Mouse (Mus musculus) frontal cortex, postnatal 36 days (tissue): Measurements from ENCODE around the gene Otud3.
"Not testable (repeated sequence)": the region's sequence is repeated elsewhere in the genome, so short reads cannot be mapped to it uniquely, and the experiment has no call there.

Experiments used
- DNase-seq, 2 experiments: peaks; one replicate each; pipeline ENCODE4 v3.0.0; 2022; ENCODE audit warnings: low spot score in 2 of 2

Otud3 gene

DNA sequence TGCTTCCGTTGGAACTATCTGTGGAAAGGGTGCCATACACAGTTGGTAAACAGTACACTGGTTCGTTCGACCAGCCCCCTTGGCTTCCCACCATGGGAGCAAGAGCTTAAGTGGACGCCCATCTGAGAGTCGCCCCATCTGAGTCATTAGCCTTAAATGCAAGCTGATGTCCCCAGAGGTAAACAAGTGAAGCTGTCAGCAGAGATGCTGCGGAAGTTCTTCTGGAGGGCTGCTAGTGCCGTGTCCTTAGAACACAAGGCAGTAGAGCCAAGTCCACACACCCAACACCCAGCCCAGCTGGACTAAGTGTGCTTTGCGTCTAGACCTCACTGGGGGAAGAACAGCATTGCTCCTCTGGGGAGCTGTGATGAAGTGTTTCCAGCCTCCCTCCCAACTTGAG, 24.1 kb downstream of the Otud3 start:
- DNase-seq, result no peak

DNA sequence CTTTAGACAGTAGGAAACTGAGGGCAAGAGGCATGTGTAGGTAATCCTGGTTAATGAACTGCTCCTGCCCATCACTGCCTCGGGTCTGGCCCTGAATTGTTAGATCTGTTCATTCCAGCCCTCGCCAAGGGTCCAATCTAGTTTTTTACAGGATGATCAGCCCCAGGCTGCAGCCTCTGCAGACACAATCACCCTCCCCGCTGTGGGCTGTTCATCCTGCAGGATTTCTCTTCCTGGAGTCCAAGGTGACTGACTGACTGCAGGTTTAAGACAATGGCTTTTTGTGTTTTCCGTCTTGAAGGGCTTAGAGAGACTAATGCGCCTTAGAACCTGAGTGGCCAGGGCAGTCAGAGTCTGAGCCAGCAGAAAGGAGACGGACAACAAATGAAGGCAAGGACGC, 24.6 kb downstream of the Otud3 start:
- no peak for DNase-seq

DNA sequence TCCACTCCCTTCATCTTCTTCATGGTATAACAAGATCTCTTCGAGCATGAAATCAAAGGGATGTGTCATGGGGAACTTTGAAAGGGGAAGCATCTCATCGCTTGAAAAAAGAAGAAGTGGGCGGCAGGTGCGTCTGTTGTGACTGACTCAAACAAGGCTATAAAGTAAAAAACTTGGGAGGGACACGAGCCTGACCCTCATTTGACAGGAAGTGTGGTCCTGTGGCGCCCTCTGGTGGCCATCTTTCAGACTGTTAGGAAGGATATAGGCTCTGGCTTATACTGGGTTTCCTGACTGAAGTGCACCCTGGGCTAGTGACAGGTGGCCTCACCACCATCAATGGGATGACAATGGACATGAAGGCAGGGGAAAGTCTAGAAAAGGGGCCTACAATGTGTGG, 29.5 kb downstream of the Otud3 start:
- DNase-seq, result peak; percentile 85 to 92

DNA sequence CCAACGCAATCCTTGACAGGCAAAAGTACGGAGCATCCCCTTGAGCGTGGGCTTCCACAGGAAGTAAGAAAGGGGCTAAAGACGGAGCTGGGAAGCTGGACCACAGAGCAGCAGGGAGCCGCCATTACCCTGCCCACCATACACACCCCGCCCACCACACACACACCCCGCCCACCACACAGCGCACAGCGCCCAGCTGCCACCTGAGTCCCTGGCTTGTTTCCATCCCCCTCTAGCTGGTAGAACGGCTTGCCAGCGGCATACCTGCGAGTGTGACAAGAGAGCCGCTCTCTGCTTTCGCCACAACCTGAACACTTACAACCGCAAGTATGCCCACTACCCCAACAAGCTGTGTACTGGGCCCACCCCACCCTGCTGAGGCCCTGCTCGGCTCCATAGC, 31.6 kb downstream of the Otud3 start:
- DNase-seq, result no peak

DNA sequence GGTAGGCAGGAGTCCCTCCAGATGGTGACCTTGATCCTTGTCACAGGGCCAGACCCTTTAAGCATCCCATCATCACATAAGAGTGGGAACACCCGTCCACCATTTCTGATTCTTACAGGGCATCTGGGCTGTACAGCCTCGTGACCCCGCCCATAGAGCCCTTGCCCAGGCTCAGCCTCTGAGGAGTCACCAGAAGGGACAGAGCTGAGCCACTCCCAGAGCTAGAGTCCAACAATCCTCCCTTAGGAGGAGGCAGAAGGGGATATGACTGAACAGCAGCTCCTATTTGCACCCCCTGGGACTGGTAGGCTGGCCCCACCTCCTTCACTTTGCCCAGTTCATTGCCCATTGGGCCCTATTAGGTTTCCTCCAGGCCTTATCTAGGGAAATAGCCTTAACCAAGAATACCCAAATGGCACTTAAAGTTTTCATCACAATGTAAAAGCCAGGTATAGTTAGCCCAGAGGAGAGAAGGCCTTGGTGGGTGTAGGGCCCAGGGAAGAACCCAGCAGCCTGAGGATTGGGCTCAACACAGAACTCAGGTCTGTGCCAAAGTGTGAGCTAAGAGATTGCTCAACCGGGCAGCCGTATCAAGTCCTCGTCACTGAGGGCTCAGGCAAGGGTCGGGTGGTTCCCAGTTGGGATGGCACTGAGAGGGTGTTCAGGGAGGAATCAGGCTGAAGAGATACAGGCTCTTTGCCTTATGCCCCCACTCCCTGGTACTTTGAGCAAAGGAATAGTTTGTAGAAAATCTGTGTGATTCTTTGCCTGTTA, 32.7 kb downstream of the Otud3 start:
- DNase-seq, result no peak

DNA sequence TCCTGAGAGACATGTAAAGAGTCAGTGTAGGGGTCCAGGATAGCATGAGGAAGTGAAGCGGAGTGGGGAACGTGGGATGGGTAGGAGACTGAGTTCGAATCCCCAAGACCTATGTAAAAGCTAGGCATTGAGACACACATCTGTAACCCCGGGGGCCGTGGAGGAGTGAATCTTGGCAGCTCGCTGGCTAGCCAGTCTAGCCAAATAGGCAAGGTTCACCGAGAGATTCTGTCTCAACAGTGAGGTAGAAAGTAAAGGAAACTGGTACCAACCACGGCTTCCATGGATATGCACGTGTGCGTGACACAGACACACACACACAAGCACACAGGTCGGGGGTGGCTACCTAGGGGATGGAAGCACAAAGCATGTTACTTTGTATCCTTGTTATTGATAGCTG, 33.9 kb downstream of the Otud3 start:
- no peak for DNase-seq

DNA sequence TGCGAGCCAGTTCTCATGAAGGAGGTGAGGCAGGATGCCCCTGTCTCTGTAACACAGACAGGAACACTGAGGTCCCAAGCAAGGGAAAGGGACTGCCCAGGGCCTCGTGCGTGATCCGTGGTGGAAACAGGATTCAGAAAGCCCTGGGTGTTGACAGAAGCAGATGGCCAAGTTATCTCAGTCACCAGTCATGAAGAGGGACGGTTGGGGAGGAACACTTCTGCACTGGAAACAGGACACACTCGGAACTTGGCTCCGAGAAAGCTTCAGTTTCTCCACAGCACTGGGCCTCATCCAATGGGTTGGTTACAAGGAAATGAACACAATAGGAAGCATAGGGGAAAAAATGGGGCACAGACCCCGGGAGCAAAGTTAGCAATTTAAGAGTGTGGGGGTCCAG, 35.0 kb downstream of the Otud3 start:
- no peak for DNase-seq

DNA sequence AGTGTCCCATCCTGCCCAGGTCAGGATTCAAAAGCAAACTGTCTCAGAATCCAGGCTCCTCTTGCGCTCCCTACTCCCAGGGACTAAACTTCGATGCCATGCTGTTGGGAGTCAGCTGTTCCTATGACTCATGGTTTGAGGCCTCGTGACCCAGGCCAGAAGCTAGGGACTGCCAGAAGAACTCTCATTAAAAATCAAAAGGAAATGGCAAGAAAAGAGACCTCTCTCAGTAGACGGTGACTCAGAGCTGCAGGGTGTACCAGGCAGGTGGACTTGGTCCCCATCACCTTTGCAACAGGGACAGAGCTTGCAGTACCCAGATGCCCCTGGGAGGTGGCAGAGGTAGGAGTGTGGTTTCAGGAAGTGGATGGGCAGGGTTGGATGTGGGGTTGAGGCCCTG, 36.0 kb downstream of the Otud3 start, which contains the start of gene Pla2g2e:
TSS of gene Pla2g2e (plus strand) at position 212 of the 400 bp plus-strand sequence.
- no peak for DNase-seq

DNA sequence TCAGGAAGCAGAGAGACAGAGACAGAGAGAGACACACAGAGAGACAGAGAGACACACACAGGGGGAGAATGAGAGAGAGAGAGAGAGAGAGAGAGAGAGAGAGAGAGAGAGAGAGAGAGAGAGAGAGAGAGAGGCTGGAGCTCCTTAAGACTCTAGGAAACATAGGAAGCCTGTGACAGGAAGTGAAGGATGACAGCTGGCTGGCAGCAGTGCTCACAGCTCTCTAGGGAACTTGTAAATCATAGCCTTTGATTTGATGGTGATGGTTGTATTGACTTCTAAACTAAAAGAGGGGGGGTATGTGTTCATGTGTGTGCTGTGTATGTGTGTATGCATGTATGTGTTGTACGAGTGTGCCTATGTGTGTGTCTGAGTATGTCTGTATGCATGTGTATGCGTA, 37.8 kb downstream of the Otud3 start:
- no peak for DNase-seq

DNA sequence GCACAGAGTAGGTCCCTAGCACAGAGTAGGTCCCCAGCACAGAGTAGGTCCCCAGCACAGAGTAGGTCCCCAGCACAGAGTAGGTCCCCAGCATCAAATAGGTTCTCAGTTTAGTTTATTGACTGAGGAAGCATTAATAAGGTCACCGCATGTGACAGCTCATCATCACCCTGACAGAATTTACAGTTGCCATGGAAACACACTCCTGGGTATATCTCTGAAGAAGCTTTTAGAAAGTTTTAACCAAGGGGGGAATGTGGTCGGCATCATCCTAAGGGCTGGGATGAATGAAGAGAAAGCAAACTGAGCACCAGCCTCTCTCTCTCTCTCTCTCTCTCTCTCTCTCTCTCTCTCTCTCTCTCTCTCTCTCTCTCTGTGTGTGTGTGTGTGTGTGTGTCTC, 38.5 kb downstream of the Otud3 start:
- not testable (repeated sequence) for DNase-seq

DNA sequence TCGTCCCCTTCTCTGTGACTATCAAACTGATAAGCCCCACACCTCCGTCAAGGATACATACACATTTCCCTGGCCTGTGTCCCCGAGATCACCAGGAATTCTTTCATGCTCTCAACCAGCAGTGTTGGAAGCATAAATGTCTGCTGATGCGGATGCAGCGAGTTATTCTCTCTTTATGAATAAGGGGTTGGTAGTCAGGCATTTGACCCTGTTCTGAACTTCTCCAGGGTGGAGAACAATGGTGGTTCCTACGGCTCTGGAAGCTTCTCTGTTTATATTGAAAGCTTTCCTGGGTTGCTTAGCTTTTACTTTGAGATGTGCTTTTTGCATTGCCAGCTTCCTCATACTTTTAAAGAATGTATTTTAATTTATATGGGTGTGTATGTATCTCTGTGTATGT, 39.9 kb downstream of the Otud3 start, which contains the start of gene Gm13030:
TSS of gene Gm13030 (minus strand) at position 101 of the 400 bp plus-strand sequence.
- DNase-seq, result no peak

DNA sequence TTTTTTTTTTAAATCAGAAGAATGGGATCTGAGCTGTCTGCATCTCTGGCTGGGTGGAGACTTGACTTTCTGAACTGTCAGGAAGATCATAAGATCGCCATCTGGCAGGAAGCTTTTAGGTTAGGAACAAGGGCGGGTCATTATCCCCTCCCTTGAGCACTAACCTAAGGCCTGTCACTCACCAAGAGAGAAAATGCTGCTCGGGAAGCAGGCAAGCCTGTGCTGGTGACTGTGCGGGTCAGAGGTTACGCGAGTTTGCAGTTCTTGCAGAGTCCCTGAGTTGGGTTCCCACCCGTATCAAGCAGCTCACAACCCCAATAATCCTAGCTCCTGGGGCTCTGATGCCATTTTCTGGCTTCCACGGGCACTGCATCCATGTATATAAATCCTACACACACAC, 45.1 kb downstream of the Otud3 start:
- DNase-seq, result no peak

DNA sequence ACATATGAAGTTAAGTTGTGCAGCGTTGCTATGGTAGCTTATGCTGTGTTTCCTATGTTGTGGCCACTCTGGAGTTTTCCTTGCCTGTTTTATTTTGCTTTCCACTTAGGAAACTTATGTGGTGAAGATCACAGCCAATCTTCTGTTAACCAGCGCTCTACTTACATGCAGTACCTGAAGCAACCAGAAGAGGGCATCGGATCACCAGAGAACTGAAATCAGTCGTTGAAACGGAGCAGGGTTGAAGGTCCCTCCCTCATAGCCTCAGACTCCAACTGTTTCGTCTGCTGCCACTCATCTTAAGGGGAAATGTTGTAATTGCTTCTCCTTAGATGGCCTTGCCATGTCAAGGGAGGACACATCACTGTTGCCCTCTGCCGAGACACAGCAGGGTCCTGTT, 47.3 kb downstream of the Otud3 start:
- peak; percentile 73 to 86 for DNase-seq

DNA sequence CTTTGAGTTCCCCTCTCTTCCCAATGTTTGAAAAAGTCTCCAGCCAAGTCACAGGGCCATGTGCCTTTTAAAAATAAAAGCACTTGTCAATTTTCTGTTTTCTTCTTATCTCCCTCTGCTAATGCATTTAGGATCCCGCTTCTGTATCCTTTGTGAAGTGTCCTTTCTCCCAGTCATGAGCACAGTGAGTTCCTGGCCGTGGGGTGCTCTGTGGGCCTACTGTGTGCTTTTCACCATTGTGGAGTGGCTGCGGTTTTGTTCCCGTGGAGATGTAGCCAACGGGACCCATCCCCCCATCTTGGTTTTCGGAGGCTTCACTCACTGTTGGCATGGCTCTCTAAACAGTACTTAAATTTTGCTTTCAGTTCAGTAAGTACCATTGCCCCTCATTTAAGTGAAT, 47.8 kb downstream of the Otud3 start:
- DNase-seq, result no peak

DNA sequence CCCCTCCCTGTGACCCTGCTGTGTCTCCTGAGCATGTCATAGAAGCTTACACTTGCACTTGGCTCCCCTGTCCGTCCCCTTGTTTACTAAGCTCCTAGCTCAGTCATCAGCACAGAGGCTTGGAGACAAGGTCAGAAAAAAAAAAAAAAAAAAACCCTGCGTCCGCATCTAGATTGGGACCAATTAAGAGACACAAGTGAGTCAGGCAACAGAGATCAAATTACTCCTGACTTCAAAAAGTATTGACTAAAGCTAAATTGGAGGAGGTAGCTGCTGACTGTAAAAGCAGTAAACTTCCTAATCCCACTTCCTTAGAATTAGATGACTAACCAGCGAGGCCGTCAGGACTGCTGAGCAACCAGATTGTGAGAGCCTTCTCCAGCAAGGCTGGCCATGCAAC, 48.7 kb downstream of the Otud3 start:
- no peak for DNase-seq

DNA sequence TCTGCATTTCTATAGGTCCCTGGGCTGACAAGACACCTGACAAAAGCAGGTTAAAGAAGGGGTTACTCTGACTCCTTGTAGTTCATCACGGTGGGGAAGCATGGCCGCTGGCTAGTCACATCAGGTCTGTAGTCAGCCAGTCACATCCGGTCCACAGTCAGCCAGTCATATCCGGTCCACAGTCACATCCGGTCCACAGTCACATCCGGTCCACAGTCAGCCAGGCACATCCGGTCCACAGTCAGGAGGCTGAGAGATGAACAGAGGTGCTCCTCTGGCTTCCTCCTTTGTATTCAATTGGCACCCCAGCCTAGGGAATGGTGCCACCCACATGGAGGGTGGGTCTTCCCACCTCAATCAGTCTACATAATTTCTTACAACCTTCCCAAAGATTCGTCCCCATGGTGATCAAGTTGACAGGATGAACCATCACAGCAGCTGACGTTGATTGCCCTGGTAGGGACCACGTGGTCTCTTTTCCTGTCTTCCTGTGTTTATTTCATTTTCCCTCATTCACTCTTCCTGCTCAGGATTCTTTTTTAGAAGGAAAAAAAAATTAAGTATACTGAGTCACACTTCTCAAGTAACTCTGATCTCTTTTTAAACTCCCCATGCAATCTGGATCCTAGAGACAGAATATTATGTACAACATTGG, 50.3 kb downstream of the Otud3 start, which contains the start of gene Pla2g5:
TSS of gene Pla2g5 (minus strand) at position 139 of the 655 bp plus-strand sequence.
- no peak for DNase-seq

DNA sequence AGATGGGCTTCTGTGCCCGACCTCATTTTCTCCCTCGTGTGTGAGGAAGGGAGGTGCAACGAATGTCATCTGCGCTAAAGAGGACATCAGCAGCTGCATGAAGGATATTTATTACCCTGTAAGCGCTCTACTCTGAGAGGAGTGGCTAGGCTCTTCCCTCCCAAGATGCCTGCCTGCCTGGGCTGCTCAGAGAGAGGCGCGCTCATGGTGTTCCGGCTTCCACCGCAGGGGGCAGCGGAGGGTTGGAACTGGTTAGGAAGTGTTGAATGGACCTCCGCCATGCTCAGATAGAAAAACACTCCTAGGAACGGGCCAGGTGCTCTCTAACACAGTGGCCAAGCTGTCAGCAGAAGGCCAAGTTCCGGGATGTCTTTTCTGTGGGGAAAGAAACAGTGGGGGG, 54.0 kb downstream of the Otud3 start:
- DNase-seq, result peak in 1 of 2 experiments; percentile 74

DNA sequence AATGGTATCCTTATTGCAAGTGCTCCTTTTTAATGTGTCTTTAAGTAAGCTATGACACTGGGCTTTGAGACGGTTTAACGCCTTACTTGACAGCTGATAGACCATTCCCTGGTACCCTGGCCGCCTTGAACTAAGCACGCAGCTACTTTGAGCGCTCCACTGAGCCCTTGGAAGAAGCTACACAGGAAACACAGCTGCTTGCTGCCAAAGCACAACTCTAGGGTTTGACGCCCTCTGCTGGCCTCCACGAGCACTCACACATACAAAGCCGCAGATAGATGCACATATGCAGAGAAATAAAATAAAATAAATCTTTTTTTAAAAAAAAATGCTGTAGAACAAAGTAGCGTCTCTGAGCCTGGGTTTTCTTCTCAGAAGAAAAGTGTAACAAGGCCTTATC, 54.5 kb downstream of the Otud3 start:
- no peak for DNase-seq

DNA sequence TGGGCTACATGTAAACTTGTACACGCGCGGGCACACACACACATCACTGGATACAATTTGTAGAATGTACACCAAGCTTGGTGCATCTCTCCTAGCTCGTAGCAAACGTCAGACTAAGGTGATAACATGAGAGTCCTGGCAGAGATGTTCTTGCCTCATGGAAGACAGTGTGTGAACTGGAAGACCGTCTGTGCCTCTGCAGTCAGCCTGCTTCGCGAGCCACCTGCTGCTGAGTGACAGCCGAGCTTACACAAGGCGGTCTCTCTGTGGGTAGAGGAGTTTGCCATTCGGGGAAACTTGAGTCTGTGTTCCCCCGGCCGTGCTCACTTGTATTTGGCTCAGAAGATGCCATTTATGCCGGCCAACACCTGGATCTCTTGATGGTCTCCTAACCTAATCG, 55.3 kb downstream of the Otud3 start:
- peak in 1 of 2 experiments; percentile 64 for DNase-seq

DNA sequence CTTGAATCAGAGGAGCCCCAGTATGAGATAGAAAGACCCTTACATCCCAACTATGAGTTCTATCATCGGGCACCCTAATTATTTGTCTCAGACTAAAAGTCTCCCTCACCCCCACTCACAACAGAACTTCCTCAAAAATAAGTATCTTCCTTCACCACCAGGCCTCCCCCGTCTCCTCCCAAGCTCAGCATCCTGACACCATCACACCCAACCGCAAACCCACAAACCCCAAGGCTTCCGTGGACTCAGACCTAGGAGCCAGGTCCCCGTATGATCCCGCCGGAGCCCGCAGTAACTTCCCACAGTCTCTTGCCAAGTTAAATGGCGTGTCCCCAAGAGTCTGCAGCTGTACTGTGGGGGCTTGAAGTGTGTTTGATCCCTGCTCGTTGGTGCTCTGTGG, 56.2 kb downstream of the Otud3 start:
- no peak for DNase-seq

DNA sequence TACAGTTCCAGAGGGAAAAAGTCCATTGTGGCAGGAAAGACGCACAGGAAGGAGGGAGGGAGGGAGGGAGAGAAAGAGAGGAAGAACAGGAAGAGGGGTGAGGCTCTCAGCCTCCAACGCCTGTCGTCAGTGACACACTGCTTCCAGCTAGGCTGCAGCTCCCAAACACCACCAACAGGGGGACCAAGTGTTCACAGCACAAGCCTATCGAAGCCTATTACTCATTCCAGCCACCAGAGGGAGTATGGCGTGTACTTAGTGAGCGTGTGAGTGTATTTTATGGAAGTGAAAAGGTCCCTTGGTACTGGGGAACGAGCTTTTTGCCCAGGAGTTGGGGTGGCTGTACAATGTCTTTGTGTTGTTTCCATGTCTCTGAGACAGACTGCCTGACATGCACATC, 57.3 kb downstream of the Otud3 start:
- peak in 1 of 2 experiments; percentile 74 for DNase-seq

DNA sequence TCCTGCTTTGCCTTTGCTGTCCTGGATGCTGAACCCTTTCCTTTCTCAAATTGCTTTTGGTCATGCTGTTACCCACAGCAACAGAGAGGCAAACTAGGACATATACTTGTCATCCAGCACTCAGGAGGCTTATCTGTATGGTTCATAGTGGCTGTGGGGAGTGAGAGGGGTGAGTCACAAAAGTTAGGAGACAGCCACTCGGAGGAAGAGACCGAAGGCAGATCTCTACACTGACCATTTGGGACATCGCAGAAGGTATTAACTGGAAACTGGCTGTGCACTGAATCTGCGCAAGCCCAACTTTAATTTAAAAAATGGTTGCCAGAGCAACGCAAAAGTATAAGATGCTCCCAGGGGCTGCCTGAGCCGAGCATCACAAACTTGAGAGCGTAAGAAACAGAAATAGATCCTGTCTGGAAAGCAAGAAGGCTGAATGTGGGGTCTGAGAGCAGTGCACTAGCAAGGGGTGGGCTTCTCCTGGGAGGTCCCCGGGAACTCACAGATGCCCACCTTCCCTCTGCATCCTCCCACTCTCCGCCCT, 58.6 kb downstream of the Otud3 start:
- peak in 1 of 2 experiments; percentile 51 for DNase-seq

DNA sequence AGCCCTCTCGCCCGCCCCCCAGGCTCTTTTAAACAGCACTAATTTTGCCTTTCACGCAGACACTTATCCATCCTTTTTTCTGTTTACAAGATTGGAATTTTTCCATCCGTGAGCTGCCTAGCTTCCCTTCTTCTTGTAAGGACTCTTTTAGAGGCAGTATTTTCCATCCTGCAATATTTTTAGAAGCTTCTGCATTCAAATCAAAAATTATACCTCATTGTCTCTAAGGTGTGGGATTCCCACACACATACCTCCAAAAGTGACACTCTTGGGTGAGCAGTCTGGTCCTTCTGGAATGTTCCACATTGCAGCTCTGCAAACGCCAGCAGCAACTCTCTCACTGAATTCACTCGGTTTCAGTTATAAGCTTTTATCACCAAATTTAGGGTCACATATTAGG, 60.8 kb downstream of the Otud3 start:
- DNase-seq, result no peak
